Mouse (Mus musculus) cerebellum, adult 2 months (tissue): ENCODE data around the gene Smtn. TPM values are rescaled to one million over a fixed set of nuclear protein-coding genes. Genes with fewer than 3 reads are reported as not detected.

Experiments
- DNase-seq, 2 experiments: peaks; one replicate each; pipeline ENCODE4 v3.0.0; 2021
- H3K27ac ChIP-seq: fragments of 200-500 bp; 2 replicates; pipeline ENCODE4 v1.5.1; 2012; ENCODE audit warnings: low read length, control low read depth, inconsistent platforms; ENCODE audit not compliant: insufficient read depth
- H3K27me3 ChIP-seq: fragments of 200-500 bp; 2 replicates; pipeline ENCODE4 v1.6.1; 2012; ENCODE audit warnings: inconsistent platforms, mild to moderate bottlenecking, low read length, moderate library complexity; ENCODE audit not compliant: control insufficient read depth, insufficient read depth
- H3K4me1 ChIP-seq: fragments of 200-500 bp; 2 replicates; pipeline ENCODE4 v1.6.1; 2011; ENCODE audit warnings: low read length; ENCODE audit not compliant: control insufficient read depth, insufficient read depth
- H3K4me3 ChIP-seq: fragments of 200-500 bp; replicated peaks from 2 replicates; pipeline ENCODE3; 2011; ENCODE audit warnings: mild to moderate bottlenecking, low read depth, low read length, control low read depth; ENCODE audit not compliant: insufficient read depth
- CTCF ChIP-seq: fragments of 200-500 bp; IDR thresholded peaks from 2 replicates; pipeline ENCODE4 v1.5.1; 2011; ENCODE audit warnings: low read depth, mild to moderate bottlenecking, control low read depth, low read length, moderate library complexity, borderline replicate concordance; ENCODE audit not compliant: insufficient read depth
- POLR2A ChIP-seq: fragments of 200-500 bp; IDR thresholded peaks from 2 replicates; pipeline ENCODE4 v1.6.1; 2011; ENCODE audit warnings: low read length, control low read depth, borderline replicate concordance; ENCODE audit not compliant: insufficient read depth
- WGBS: fragments of 180-500 bp; shearing (Covaris S2); methylation state at CpG from one replicate; pipeline ENCODE4 v1.1.7; 2018; 5-methylcytosine and 5-hydroxymethylcytosine counted together
- polyA plus RNA-seq: library from polyadenylated mRNA; depleted of rRNA; stranded (reverse); fragments of >200 nt; gene quantifications from 2 replicates; pipeline ENCODE4 v1.2.3, GENCODE M21; 2012

Gene Smtn
- polyA plus RNA-seq, 1 experiment: 6.1 TPM

- WGBS: 55% methylated on average over 20 of the region's 20 CpGs
- DNase-seq: peak in 1 of 2 experiments; percentile 7
- H3K4me3 ChIP-seq: no peak overlapping the region
- no peak overlapping the region for H3K27ac ChIP-seq
- H3K27me3 ChIP-seq: no peaks in the 10 kb centered on the region
- no peak for TF ChIP-seq POLR2A
- no peak for TF ChIP-seq CTCF
- peaks cover 10% of the 10 kb centered on the region for H3K4me1 ChIP-seq
Observed at GRCm38 (mm10) chr11:3529476-3530252, 10.7 kb downstream of the Smtn start.

GRCm38 (mm10) chr11:3528208-3528607 lies 12.2 kb downstream of the Smtn start:
- TF ChIP-seq CTCF (no peak), POLR2A (no peak)
- H3K27me3 ChIP-seq: no peaks in the 10 kb centered on the region

GRCm38 (mm10) chr11:3527766-3528165 lies 12.6 kb downstream of the Smtn start:
- TF ChIP-seq POLR2A (no peak), CTCF (no peak)
- H3K27me3 ChIP-seq: no peaks in the 10 kb centered on the region
- peaks cover 10% of the 10 kb centered on the region for H3K4me1 ChIP-seq
- H3K27ac ChIP-seq: no peak overlapping the region
- 54% methylated on average over 8 of the region's 8 CpGs for WGBS
- peak in 1 of 2 experiments; percentile 13 for DNase-seq
- no peak overlapping the region for H3K4me3 ChIP-seq

More at GRCm38 (mm10) chr11:3528208-3528607, 12.2 kb downstream of the Smtn start:
- DNase-seq: no peak
- Histone ChIP-seq H3K4me1 (peaks cover 10% of the 10 kb centered on the region), H3K4me3 (no peak overlapping the region), H3K27ac (no peak overlapping the region)
- WGBS: 80% methylated on average over 6 of the region's 6 CpGs

- Histone ChIP-seq H3K27me3 (no peaks in the 10 kb centered on the region), H3K4me1 (peaks cover 13% of the 10 kb centered on the region), H3K27ac (no peak overlapping the region), H3K4me3 (no peak overlapping the region)
- peak in 1 of 2 experiments; percentile 15 for DNase-seq
- TF ChIP-seq CTCF (no peak), POLR2A (no peak)
- 45% methylated on average over 24 of the region's 24 CpGs for WGBS
Observed at GRCm38 (mm10) chr11:3526979-3527738, 13.3 kb downstream of the Smtn start.

GRCm38 (mm10) chr11:3526207-3526606 lies 14.2 kb downstream of the Smtn start:
- WGBS: 68% methylated on average over 9 of the region's 9 CpGs
- TF ChIP-seq POLR2A (no peak), CTCF (no peak)
- Histone ChIP-seq H3K27ac (no peak overlapping the region), H3K4me1 (peaks cover 20% of the 10 kb centered on the region), H3K4me3 (no peak overlapping the region), H3K27me3 (no peaks in the 10 kb centered on the region)
- DNase-seq: peak in 1 of 2 experiments; percentile 10

GRCm38 (mm10) chr11:3525560-3525959 lies 14.9 kb downstream of the Smtn start:
- DNase-seq: peak in 1 of 2 experiments; percentile 6
- Histone ChIP-seq H3K27ac (no peak overlapping the region), H3K4me3 (no peak overlapping the region), H3K4me1 (peaks cover 26% of the 10 kb centered on the region), H3K27me3 (no peaks in the 10 kb centered on the region)
- TF ChIP-seq POLR2A (no peak), CTCF (no peak)
- WGBS: 80% methylated on average over 4 of the region's 4 CpGs

GRCm38 (mm10) chr11:3523840-3524582 lies 16.4 kb downstream of the Smtn start:
- WGBS: 86% methylated on average over 7 of the region's 7 CpGs
- Histone ChIP-seq H3K4me3 (no peak overlapping the region), H3K27me3 (no peaks in the 10 kb centered on the region), H3K27ac (no peak overlapping the region), H3K4me1 (peaks cover 40% of the 10 kb centered on the region)
- DNase-seq: peak in 1 of 2 experiments; percentile 7
- no peak for TF ChIP-seq POLR2A
- TF ChIP-seq CTCF: no peak

- Histone ChIP-seq H3K27ac (no peak overlapping the region), H3K4me3 (no peak overlapping the region), H3K27me3 (no peaks in the 10 kb centered on the region), H3K4me1 (peaks cover 49% of the 10 kb centered on the region)
- peak in 1 of 2 experiments; percentile 19 for DNase-seq
- no peak for TF ChIP-seq CTCF
- no peak for TF ChIP-seq POLR2A
- 61% methylated on average over 17 of the region's 17 CpGs for WGBS
Observed at GRCm38 (mm10) chr11:3522285-3523000, 18.0 kb downstream of the Smtn start.
